Mouse (Mus musculus) spleen, postnatal 14 days (tissue): ENCODE measurements around the gene Tbx5.

ENCODE experiments used
- DNase-seq, 2 experiments: peaks; one replicate each; pipeline ENCODE4 v3.0.0; 2021 to 2022; ENCODE audit warnings: low spot score in 2 of 2

Tbx5 gene

DNA sequence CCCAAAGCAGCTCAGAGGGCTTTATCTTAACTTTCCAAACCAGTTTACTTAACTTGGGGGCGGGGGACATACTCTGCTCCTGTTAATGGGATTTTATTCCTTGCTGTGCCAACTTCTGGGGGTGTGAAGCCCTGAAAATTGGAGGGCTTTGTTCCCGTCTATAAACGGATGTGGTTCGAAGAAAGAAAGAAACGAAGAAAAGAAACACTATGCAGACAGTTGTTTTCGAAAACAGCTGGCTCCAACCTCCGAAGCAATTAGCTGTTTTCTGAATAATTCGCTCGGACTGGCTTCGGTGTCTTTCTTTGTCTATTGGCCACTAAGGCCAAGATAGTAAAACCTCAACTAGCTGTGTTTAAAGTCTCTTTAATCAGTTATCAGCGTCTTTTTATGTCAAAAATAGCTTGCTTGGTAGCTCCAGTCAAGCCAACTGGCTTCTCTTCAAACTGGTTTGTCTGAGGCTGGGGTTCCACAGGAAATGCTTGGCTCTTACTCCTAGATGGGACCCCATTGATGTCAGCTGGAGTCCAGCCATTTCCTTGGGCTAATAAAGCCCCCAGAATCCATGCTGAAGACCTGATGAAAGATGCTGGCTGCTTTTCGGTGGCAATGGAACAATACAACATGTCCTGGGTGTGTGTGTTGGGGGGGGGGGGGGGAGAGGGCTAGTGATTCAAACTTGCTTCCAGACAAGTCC lies 21.3 kb upstream of the Tbx5 start:
- DNase-seq, result no peak

DNA sequence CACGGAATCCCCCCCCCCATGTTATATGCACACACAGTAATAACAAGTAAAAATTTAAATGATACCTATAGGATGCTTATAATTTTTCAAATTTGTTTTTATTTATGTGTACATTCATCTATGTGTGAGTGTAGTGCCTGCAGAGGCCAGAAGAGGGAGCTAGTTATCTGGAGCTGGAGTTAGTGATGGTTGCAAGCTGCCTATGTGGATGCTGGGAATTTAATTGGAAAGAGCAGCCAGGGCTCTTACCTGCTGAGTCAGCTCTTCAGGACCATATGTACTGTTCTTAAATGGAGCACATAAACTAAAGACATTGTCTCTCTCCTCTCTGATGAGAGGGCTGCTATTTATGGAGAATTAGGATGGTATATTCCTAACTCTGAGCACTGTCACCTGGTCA lies 17.2 kb upstream of the Tbx5 start:
- no peak for DNase-seq

- DNase-seq, result no peak
Observed at GRCm38 (mm10) chr5:119820452-119820851, 12.0 kb upstream of the Tbx5 start.

DNA sequence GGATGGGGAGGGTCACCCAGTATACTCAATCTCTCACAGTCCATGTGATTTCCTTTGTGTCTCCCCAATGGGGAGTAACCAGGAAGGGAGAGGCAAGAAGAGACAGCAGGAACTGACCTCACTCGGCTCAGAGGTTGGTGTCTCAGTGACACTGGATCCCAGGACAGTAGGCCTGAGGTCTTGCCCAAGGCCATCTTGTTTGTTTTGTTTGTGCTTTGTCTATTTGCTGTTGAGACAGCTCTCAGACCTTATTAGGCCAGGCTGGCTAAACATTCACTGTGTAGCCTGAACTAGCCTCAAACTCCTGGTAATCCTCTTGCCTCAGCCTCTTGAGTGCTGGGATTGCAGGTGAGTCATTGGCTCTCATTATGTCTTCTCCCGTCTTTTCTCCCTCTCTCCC lies 11.0 kb upstream of the Tbx5 start:
- no peak for DNase-seq

DNA sequence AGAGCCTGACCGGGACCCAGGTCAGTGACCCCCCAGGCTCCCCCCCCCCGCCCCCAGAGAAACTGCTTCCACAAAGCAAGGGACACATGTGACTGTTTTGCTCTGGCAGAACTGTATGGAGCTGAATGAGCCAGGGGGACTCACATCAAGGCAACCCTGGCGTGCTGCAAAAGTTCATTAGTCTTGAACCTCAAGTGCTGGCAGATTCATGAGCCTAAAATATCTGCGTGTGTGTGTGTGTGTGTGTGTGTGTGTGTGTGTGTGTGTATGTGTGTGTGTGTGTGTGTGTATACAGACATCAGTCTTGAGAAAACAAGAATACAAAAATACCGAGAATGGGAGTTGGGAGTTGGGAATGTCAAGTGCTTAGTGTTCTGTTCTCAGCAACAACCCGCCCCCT lies 5.1 kb upstream of the Tbx5 start:
- DNase-seq, result no peak

- no peak for DNase-seq
Observed at GRCm38 (mm10) chr5:119830611-119831010, 1.9 kb upstream of the Tbx5 start.

- no peak for DNase-seq
Observed at GRCm38 (mm10) chr5:119831201-119831771, 1.2 kb upstream of the Tbx5 start.

- no peak for DNase-seq
Observed at GRCm38 (mm10) chr5:119831791-119832478, 533 bp upstream of the Tbx5 start.

GRCm38 (mm10) chr5:119833223-119834030 lies 959 bp downstream of the Tbx5 start:
- DNase-seq, result no peak

- no peak for DNase-seq
Observed at GRCm38 (mm10) chr5:119834031-119834403, 1.5 kb downstream of the Tbx5 start.

GRCm38 (mm10) chr5:119835053-119835867 lies 2.8 kb downstream of the Tbx5 start:
- DNase-seq, result no peak

GRCm38 (mm10) chr5:119835868-119836209 lies 3.4 kb downstream of the Tbx5 start:
- DNase-seq, result no peak

- no peak for DNase-seq
Observed at GRCm38 (mm10) chr5:119836618-119837305, 4.3 kb downstream of the Tbx5 start.

- no peak for DNase-seq
Observed at GRCm38 (mm10) chr5:119837306-119837675, 4.8 kb downstream of the Tbx5 start.

DNA sequence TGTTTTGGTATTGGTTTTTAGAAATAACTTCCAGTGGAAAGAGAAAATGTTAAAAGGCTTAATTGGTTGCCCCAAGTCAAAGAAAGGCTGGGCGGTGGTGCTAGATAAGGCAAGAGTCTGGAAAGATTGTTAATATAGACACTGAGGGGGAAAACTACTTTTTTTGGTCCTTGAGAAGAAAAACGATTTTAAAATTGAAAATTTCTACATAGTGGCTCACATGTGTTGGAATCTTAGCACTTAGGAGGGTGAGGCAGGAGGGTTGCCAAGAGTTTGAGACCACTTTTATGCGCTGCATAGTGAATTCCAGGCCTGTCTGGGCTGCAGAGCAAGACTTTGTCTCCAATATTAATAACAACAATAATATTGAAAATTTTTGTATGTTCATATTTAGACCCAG lies 5.4 kb downstream of the Tbx5 start:
- no peak for DNase-seq

GRCm38 (mm10) chr5:119838441-119838840 lies 6.0 kb downstream of the Tbx5 start:
- no peak for DNase-seq

DNA sequence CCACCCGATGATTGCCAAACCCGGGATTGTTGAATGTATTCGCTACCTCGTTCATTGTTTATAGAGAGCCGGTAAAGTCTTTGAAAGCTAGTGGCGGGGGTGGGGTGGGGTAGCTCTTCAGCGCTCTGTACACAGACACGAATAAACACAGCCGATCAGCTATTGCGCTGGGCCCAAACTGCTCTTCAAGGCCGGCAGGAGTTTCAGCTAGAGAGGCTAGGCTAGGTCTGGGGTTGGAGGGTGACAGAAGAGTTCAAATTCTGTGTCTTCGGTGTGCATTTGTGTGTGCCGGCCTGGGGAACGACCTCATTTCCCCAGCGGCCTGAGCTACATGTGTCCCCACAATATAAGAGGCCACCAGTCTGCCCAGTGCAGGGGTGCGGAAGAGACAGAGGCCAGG lies 6.7 kb downstream of the Tbx5 start:
- no peak for DNase-seq

GRCm38 (mm10) chr5:119839616-119840368 lies 7.3 kb downstream of the Tbx5 start:
- DNase-seq, result no peak

GRCm38 (mm10) chr5:119840404-119840803 lies 7.9 kb downstream of the Tbx5 start:
- DNase-seq, result no peak

DNA sequence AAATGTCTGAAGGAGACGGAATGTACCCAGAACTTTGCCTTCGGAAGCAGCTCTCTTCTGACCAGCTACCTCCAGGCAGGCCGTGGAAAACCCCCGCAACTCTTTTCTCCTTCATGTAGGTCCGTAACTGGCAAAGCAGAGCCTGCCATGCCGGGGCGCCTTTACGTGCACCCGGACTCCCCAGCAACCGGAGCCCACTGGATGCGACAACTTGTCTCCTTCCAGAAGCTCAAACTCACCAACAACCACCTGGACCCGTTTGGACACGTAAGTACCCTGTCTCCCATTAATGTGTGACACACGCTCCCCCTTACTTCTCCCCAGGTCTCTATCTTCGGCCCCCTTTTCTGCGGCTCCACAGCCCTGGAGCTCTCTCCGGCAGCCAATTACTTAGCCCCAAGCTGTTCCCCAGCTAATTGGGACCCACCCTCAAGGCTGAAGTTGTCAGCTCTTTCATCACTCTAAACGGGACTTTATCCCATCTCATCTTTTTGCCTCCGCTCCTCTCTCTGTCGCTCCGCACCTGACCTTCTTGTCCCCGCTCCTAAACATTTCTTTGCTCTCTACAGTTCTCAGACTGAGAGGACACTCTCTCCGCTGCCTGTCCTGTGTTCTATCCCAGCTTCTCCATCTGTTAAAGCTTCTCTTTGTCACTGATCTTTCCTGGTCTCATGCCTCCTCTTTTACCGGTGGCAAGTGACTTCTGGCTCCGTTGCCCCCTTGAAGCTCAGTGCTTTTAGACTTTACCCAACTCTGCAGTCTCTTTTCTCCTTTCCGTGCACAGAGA lies 9.4 kb downstream of the Tbx5 start:
- DNase-seq, result no peak
